Mouse (Mus musculus): Measurements from ENCODE around the gene Tnfrsf12a.
A peak's percentile ranks its signal among the peaks of the same experiment; 100 is the strongest.

Tnfrsf12a gene

GRCm38 (mm10) chr17:23644613-23645495 is 32.4 kb downstream of the Tnfrsf12a start, which contains the start of gene Mmp25:
Mmp25 (minus strand) TSS chr17:23645277.
- no peak for DNase-seq

GRCm38 (mm10) chr17:23631241-23631640 is 46.0 kb downstream of the Tnfrsf12a start:
- DNase-seq = no peak

- DNase-seq = peak; percentile 68
These were observed 46.9 kb downstream of the Tnfrsf12a start for GRCm38 (mm10) chr17:23630195-23631020.

- no peak for DNase-seq
These were observed 49.5 kb downstream of the Tnfrsf12a start for GRCm38 (mm10) chr17:23627813-23628212.

All from liver (tissue).